Mouse (Mus musculus) small intestine, adult 2 months (tissue): ENCODE measurements around the gene Fto. TPM values are rescaled to one million over a fixed set of nuclear protein-coding genes. Genes with fewer than 3 reads are reported as not detected.

ENCODE experiments used
- H3K27ac ChIP-seq: fragments of 200-500 bp; 2 replicates; pipeline ENCODE4 v1.5.1; 2012; ENCODE audit warnings: low read depth, low read length, control low read depth, inconsistent platforms; ENCODE audit not compliant: insufficient read depth
- H3K27me3 ChIP-seq: fragments of 200-500 bp; 2 replicates; pipeline ENCODE4 v1.6.1; 2012; ENCODE audit warnings: mild to moderate bottlenecking, moderate library complexity, low read length, inconsistent platforms; ENCODE audit not compliant: control insufficient read depth, insufficient read depth
- H3K36me3 ChIP-seq: fragments of 200-500 bp; 2 replicates; pipeline ENCODE4 v1.6.1; 2012; ENCODE audit warnings: mild to moderate bottlenecking, low read length, control low read depth, inconsistent platforms; ENCODE audit not compliant: control insufficient read depth, insufficient read depth
- H3K4me1 ChIP-seq: fragments of 200-500 bp; 2 replicates; pipeline ENCODE4 v1.6.1; 2012; ENCODE audit warnings: low read length, inconsistent platforms, mixed read lengths; ENCODE audit not compliant: control insufficient read depth, insufficient read depth, insufficient read length
- H3K4me3 ChIP-seq: fragments of 200-500 bp; 2 replicates; pipeline ENCODE4 v1.5.1; 2012; ENCODE audit warnings: low read depth, mild to moderate bottlenecking, control low read depth, inconsistent platforms, low read length, moderate library complexity
- CTCF ChIP-seq: fragments of 200-500 bp; IDR thresholded peaks from 2 replicates; pipeline ENCODE4 v1.5.1; 2012; ENCODE audit warnings: low read depth, mild to moderate bottlenecking, control low read depth, inconsistent platforms, low read length, moderate library complexity, mixed read lengths; ENCODE audit not compliant: insufficient replicate concordance, insufficient read length; ENCODE audit errors: extremely low read depth
- POLR2A ChIP-seq: fragments of 200-500 bp; IDR thresholded peaks from 2 replicates; pipeline ENCODE4 v1.6.1; 2012; ENCODE audit warnings: low read depth, mild to moderate bottlenecking, control low read depth, inconsistent platforms, low read length, moderate library complexity
- WGBS: fragments of 180-500 bp; shearing (Covaris S2); methylation state at CpG from one replicate; pipeline ENCODE4 v1.1.7; 2018; 5-methylcytosine and 5-hydroxymethylcytosine counted together
- polyA plus RNA-seq: library from polyadenylated mRNA; depleted of rRNA; stranded (reverse); fragments of >200 nt; gene quantifications from 2 replicates; pipeline ENCODE4 v1.2.3, GENCODE M21; 2012

The Fto gene
- polyA plus RNA-seq, 1 experiment, result 7.3 TPM

DNA sequence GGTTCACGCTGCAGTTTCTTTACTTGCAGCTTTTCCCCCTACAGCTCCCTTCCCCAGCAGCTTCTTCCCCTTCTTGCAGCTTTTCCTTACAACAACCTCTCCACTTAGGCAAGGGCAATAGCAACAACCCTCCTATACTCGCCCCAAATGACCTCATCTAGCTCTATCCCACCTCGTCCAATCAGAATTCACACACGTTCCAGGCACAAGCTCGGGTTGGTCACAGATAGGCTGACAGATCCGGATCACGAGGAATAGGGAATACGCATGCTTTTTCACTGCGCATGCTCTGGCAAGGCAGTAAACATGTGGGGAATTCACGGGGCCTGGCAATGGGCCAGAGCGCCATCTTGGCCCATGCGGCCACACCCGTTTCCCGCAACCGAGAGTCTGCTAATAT, 122.7 kb downstream of the Fto start:
- H3K27me3 ChIP-seq, result no peaks in the 10 kb centered on the region
- no peak overlapping the region for H3K27ac ChIP-seq
- H3K4me3 ChIP-seq, result no peak overlapping the region
- no peak for TF ChIP-seq POLR2A
- TF ChIP-seq CTCF, result no peak
- peaks cover 4% of the 10 kb centered on the region; the same call in 1 of the 2 replicates for H3K36me3 ChIP-seq
- WGBS, result 98% methylated on average over 15 of the region's 15 CpGs
- no peaks in the 10 kb centered on the region for H3K4me1 ChIP-seq

DNA sequence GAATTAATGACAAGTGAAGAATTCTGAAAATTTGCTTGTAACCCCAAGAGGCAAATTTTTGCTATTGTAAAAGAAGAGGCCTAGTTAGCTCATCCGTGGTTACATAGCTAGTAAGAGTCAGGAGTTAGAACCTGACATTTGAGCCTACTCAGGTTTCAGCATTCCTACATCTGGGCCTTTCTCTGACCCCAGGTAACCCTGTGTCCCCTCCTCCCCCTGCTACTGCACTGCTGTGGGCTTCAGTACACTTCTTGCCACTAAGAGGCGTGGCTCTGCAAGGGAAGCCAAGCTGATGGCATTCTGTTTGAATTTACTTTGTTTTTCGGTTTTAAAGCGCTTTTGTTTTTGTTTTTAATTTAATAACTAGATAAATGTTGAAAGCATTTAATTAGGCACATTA, 130.6 kb downstream of the Fto start:
- H3K27me3 ChIP-seq, result no peaks in the 10 kb centered on the region
- WGBS, result 83% methylated on average over 4 of the region's 4 CpGs
- TF ChIP-seq POLR2A, result no peak
- TF ChIP-seq CTCF, result no peak
- H3K4me3 ChIP-seq, result no peak overlapping the region
- H3K4me1 ChIP-seq, result no peaks in the 10 kb centered on the region
- H3K27ac ChIP-seq, result no peak overlapping the region
- H3K36me3 ChIP-seq, result no peaks in the 10 kb centered on the region

DNA sequence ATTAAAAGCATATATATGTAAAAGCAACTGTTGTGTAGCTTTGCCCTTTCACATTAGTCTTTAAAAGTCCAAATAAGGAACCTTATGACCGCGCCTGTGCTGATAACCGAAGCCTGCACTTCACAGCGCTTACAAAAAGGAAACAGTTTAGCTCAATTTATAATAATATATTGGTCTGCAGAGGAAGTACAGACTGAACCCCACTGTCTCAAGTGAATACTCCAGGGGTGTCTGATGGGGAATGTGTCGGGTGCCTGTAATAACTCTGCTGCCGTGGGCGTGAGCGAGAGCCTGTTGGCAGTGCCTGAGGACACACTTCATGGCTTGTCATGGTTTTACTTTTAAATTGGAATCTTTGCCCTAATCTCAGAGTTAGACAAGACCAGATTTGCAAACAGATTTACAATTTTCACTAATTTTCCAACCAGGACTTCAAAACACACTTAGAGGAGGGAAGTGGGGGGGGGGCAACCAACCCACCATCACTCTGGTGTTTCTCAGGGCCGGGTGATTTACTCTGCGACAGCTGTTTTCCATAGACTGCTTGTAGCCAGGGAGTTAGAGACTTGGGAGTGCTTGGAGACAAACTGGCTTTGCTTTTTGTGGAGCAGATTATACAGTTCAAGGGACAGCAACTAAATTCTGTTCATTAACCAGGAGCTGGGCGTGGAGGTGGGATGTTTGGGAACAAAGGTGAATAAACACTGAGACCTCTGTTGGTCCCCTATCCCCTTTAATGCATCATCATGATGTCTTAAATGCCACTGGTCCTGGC, 131.5 kb downstream of the Fto start:
- WGBS, result 86% methylated on average over 11 of the region's 11 CpGs
- no peak for TF ChIP-seq POLR2A
- no peak for TF ChIP-seq CTCF

DNA sequence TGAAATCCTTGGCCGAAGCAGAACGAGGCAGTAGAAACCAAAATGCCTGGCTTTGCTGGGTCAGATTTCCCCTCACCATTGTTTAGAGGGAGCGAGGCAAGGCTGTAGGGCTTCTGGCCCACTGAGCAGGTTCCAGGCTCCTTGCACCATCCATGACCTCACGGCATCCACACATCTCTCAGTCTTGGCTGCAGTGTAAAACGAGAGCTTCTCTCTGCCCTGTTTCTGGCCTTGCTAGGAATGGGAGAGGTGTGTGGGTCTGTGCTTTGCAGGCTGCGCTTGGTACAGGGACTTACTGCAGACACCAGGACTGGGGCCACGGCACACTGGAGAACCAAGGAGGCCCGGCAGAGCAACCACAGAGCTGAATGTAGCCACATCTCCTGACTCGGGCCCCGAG, 132.2 kb downstream of the Fto start:
- no peaks in the 10 kb centered on the region for H3K27me3 ChIP-seq
- H3K4me1 ChIP-seq, result no peaks in the 10 kb centered on the region
- H3K4me3 ChIP-seq, result no peak overlapping the region
- WGBS, result 95% methylated on average over 10 of the region's 10 CpGs
- H3K27ac ChIP-seq, result no peak overlapping the region
- TF ChIP-seq CTCF (no peak), POLR2A (no peak)
- no peaks in the 10 kb centered on the region for H3K36me3 ChIP-seq

More for the DNA sequence above, 131.5 kb downstream of the Fto start:
- Histone ChIP-seq H3K4me3 (no peak overlapping the region), H3K27me3 (no peaks in the 10 kb centered on the region), H3K4me1 (no peaks in the 10 kb centered on the region), H3K36me3 (no peaks in the 10 kb centered on the region), H3K27ac (no peak overlapping the region)

DNA sequence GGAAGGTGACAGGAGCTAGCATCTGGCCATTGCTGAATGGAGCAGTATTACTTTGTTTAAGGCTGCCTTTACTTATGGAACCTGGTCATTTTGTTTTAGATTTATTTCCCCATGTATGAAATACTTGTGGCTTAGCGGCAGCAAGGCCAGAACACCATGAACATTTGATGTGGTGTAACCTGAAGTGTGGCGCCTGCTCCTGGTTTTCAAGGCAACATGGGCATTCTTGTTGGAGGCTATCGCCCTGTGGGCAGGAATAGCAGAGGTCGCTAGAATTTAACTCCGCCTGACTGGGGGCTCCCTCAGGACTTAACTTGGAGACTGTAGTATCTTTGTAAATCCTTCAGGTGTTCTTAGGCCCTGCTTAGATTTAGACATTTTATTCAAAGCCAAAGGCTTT, 132.7 kb downstream of the Fto start:
- TF ChIP-seq CTCF, result no peak
- TF ChIP-seq POLR2A, result no peak
- no peaks in the 10 kb centered on the region for H3K36me3 ChIP-seq
- no peaks in the 10 kb centered on the region for H3K27me3 ChIP-seq
- no peak overlapping the region for H3K4me3 ChIP-seq
- 91% methylated on average over 5 of the region's 5 CpGs for WGBS
- no peaks in the 10 kb centered on the region for H3K4me1 ChIP-seq
- no peak overlapping the region for H3K27ac ChIP-seq

DNA sequence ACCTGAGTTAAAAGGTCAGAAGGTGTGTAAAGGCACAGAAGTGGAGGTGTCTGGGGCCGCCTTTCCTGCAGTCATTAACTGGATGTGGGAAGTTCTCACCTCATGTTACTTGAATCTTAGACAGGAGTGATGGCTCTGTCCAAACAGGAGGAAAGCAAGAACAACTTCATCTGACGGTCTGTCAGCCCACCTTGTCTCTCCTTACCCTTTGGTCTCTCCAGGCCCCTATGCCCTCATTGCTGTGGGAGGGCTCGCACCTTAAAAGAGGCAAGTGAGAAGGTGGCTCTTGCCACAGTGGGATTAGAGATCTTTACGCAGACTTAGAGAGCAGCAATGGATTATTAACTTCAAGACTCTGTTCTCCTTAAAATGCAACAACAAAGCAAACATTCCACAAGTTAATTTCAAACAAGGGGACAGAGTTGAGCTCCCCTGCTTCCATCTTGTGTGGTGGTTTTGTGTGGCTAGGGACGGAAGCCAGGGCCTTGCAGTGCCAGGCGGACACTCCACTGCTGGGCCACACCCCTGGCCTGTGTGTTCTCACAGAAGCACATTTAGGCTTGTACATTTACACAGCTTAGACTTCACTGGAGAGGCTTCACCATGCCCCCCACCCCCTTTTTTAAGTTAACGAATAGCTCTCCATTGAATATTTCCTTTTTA, 135.5 kb downstream of the Fto start:
- no peak for TF ChIP-seq CTCF
- no peak for TF ChIP-seq POLR2A
- Histone ChIP-seq H3K4me1 (no peaks in the 10 kb centered on the region), H3K36me3 (no peaks in the 10 kb centered on the region), H3K27me3 (no peaks in the 10 kb centered on the region), H3K27ac (no peak overlapping the region), H3K4me3 (no peak overlapping the region)
- WGBS, result 93% methylated on average over 7 of the region's 7 CpGs

DNA sequence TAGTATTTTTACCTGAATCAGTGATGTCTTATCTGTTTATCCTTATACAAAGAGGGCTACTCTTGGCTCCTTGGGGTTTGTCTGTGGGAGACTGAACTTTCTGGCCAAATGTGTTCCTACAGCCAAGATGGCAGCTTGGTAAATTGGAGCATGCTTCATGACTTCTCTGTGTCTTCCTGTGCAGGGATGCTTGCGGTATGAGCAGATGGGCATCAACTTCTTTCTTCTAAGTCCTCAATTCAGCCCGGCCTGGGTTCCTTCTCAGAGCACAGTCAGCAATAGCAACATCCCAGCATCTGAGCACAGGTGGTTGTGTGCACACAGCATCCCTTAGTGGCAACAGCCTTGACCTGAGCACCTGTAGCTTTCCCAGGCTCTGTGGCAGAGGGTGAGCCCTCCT, 141.6 kb downstream of the Fto start:
- whole genome bisulfite sequencing, result 91% methylated on average over 2 of the region's 2 CpGs
- TF ChIP-seq POLR2A, result no peak
- TF ChIP-seq CTCF, result no peak
- Histone ChIP-seq H3K27ac (no peak overlapping the region), H3K27me3 (no peaks in the 10 kb centered on the region), H3K4me3 (no peak overlapping the region), H3K36me3 (no peaks in the 10 kb centered on the region), H3K4me1 (no peaks in the 10 kb centered on the region)

DNA sequence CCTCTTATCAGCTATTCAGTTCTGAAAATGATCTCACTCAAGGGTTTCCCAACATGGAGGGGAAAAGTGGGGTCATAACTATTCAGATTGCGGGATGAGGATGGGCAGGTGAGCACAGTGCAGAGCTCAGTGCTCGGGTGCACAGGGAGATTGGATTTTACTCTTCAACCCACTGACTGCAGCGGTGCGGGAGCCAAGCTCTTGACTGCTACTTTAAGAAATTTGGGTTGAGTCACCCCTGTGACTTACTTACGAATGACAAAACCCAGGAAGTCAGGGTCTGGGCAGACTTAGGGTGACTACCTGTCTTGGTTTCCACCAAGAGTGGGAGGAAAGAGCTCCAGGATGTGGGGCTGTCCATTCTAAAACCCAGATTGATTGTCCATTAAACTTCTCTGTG, 142.3 kb downstream of the Fto start:
- TF ChIP-seq CTCF (no peak), POLR2A (no peak)
- WGBS, result 90% methylated on average over 5 of the region's 5 CpGs
- H3K36me3 ChIP-seq, result no peaks in the 10 kb centered on the region
- no peak overlapping the region for H3K4me3 ChIP-seq
- H3K27ac ChIP-seq, result no peak overlapping the region
- H3K27me3 ChIP-seq, result no peaks in the 10 kb centered on the region
- no peaks in the 10 kb centered on the region for H3K4me1 ChIP-seq
